Mouse (Mus musculus): Measurements from ENCODE around the gene Lrrd1. TPM values are rescaled to one million over a fixed set of nuclear protein-coding genes. Genes with fewer than 3 reads are reported as not detected.

The Lrrd1 gene
- total RNA-seq, 2 experiments from 2014 or later, result not detected

Other genes starting within 250 kb of the Lrrd1 start
- gene Pex1, start 249.1 kb upstream of the Lrrd1 start, total RNA-seq (2021), result 1 to 10 TPM; 8.1 to 9.6 TPM
- 1 to 10 TPM; 4.5 to 7.3 TPM for gene Rbm48, start 248.6 kb upstream of the Lrrd1 start, total RNA-seq (2021)
- not detected for gene Tmbim7, start 194.0 kb upstream of the Lrrd1 start, total RNA-seq (2021)
- gene Gatad1, start 188.0 kb upstream of the Lrrd1 start, total RNA-seq (2021), result 10 to 100 TPM; 81.1 to 81.8 TPM
- 10 to 100 TPM; 24.9 to 29.5 TPM for gene Ankib1, start 42.2 kb upstream of the Lrrd1 start, total RNA-seq (2021)
- 10 to 100 TPM; 16.4 to 23.7 TPM for gene Krit1, start 42.0 kb upstream of the Lrrd1 start, total RNA-seq (2021)
- 1 to 10 TPM; 2.9 to 3.1 TPM for gene Mterf1a, start 48.8 kb downstream of the Lrrd1 start, total RNA-seq (2021)
- 10 to 100 TPM; 48.7 to 69.2 TPM for gene Akap9, start 82.9 kb downstream of the Lrrd1 start, total RNA-seq (2021)